Mouse (Mus musculus): ENCODE measurements at regions not wholly inside any gene's neighbourhood (a gene's known extent, or its start where the extent isn't known, plus 50 kb on each side); places are given as distances from the start of the nearest gene placed in this dataset.

DNA sequence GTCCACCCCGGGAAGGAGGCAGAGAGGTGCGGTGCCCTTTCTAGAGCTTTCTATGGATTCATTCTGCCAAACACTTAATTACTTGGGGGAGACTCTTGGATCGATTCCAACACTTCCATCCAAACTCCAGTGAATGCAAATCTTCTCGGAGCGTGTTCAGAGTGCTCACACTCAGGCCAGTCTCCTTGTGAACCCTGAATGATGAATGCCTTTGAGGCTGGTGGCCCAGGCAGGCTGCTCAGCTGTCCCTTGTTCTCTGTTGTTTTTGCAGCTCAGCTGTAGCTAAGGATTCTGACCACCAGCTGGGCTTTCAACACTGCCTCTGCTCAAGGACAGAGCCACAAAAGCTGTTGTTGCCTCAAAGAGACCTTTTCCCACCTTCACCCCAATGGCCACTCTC is 79.0 kb upstream of the Trim2 start:
- TF ChIP-seq POLR2A (IDR thresholded peaks at IDR 0.05; ENCODE audit: control insufficient read depth, low read depth, low read length): no peak
- no peak for TF ChIP-seq CTCF (IDR thresholded peaks at IDR 0.05; ENCODE audit: control insufficient read depth, insufficient read depth, insufficient replicate concordance, low read depth, low read length)
